In genomic region chr8:84677305-84677704, GRCm38 (mm10) we compare ENCODE assay signal across 25 mouse cellular contexts. TPM values are rescaled to one million over a fixed set of nuclear protein-coding genes. Genes with fewer than 3 reads are reported as not detected.
DNase-seq lines count a peak whose midpoint lies in the region; ATAC-seq and TF ChIP-seq lines count a peak whose summit lies in the region.
"Had no signal": no experiment of that assay in that cellular context is flagged by ENCODE, and none has a peak within 500 bp of the region (broad histone marks: within the 10 kb centered on the region; RNA-seq: fewer than 3 reads in every experiment).

No protein-coding gene starts in this region.

- no peak overlapping the region for H3K4me3 ChIP-seq in heart, adult 2 months
- H3K4me3 ChIP-seq in liver, embryonic 13.5 days (replicated peaks) = no peak overlapping the region
- 0 out of 2 replicates have a peak overlapping the region, but pooled peaks have one; percentile 0 for H3K4me3 ChIP-seq in E14TG2a.4 (replicated peaks; ENCODE audit: low read length)
- H3K4me3 ChIP-seq: gastrocnemius, adult 2 months; heart, embryonic 12.5 days; heart, embryonic 15.5 days; hindbrain, embryonic 10.5 days; hindbrain, embryonic 13.5 days had no signal

- peak; percentile 68 for DNase-seq in heart, adult 11 months
- no peak for DNase-seq in heart, adult 2 months
- DNase-seq in liver, embryonic 13.5 days = no peak
- DNase-seq in liver = no peak
- no peak for DNase-seq in kidney, postnatal 4 days
- DNase-seq: adrenal gland, postnatal 10 days; adrenal gland, postnatal 36 days; cerebellum, adult 18-20 months; cerebellum, adult 9-10 months; cerebellum, postnatal 14 days; forebrain, postnatal 0 days; gastrocnemius, adult 2 months; gastrocnemius, postnatal 14 days; heart, adult 18-20 months; heart, postnatal 10 days; heart, postnatal 36 days had no signal

- no peaks in the 10 kb centered on the region for H3K36me3 ChIP-seq in heart, adult 2 months (ENCODE audit: control insufficient read depth, insufficient read depth, low read length)
- H3K36me3 ChIP-seq in liver, embryonic 13.5 days = peaks cover 61% of the 10 kb centered on the region
- peaks cover 98% of the 10 kb centered on the region for H3K36me3 ChIP-seq in E14TG2a.4 (ENCODE audit: insufficient read depth, low read length)

- TF ChIP-seq EP300 in heart, adult 2 months (IDR thresholded peaks at IDR 0.05; ENCODE audit: insufficient read depth, low read depth, low read length) = no peak

- peak; percentile 25; the same call in 1 of the 2 replicates for ATAC-seq in liver, embryonic 13.5 days (ENCODE audit: low read depth)
- ATAC-seq: forebrain, embryonic 14.5 days; forebrain, postnatal 0 days; hindbrain, embryonic 16.5 days had no signal

- no peaks in the 10 kb centered on the region for H3K27me3 ChIP-seq in heart, adult 2 months (ENCODE audit: control insufficient read depth, insufficient read depth, low read length)
- H3K27me3 ChIP-seq in liver, embryonic 13.5 days = no peaks in the 10 kb centered on the region
- H3K27me3 ChIP-seq in E14TG2a.4 (ENCODE audit: insufficient read depth, low read length) = no peaks in the 10 kb centered on the region
- H3K27me3 ChIP-seq: heart, embryonic 12.5 days; heart, embryonic 15.5 days; hindbrain, embryonic 13.5 days; Patski had no signal

- no peaks in the 10 kb centered on the region for H3K9me3 ChIP-seq in liver, embryonic 13.5 days (replicated peaks)
- no peaks in the 10 kb centered on the region for H3K9me3 ChIP-seq in E14TG2a.4 (ENCODE audit: low read length)
- H3K9me3 ChIP-seq: G1E; heart, embryonic 12.5 days; heart, embryonic 15.5 days; hindbrain, embryonic 10.5 days; hindbrain, embryonic 13.5 days had no signal

- H3K79me2 ChIP-seq in heart, adult 2 months (replicated peaks; ENCODE audit: control insufficient read depth, insufficient read depth, low read length) = peaks cover 7% of the 10 kb centered on the region

- H3K4me2 ChIP-seq in liver, embryonic 13.5 days = no peak overlapping the region
- H3K4me2 ChIP-seq: heart, embryonic 12.5 days; heart, embryonic 15.5 days; hindbrain, embryonic 13.5 days had no signal

- intact Hi-C loops in heart, adult 2 months (cut with DNase I) = no loop called here

- WGBS in heart, adult 2 months = 90% methylated on average over 5 of the region's 5 CpGs
- WGBS in liver, embryonic 13.5 days (ENCODE audit: insufficient replicate concordance) = 84% methylated on average over 5 of the region's 5 CpGs

- no peak for TF ChIP-seq CTCF in heart, adult 2 months (IDR thresholded peaks at IDR 0.05)
- no peak for TF ChIP-seq CTCF in E14TG2a.4 (conservative IDR thresholded peaks at IDR 0.05; ENCODE audit: low read length)

- no peak overlapping the region for H3K9ac ChIP-seq in heart, adult 2 months (ENCODE audit: low read depth, low read length)
- H3K9ac ChIP-seq in liver, embryonic 13.5 days = 0 out of 2 replicates have a peak overlapping the region, but pooled peaks have one; percentile 11
- H3K9ac ChIP-seq: forebrain, postnatal 0 days; heart, embryonic 12.5 days; heart, embryonic 15.5 days; hindbrain, embryonic 13.5 days had no signal

- H3K4me1 ChIP-seq in heart, adult 2 months (ENCODE audit: control insufficient read depth, insufficient read depth, low read length) = no peaks in the 10 kb centered on the region
- H3K4me1 ChIP-seq in liver, embryonic 13.5 days (replicated peaks) = peaks cover 35% of the 10 kb centered on the region
- H3K4me1 ChIP-seq in E14TG2a.4 (replicated peaks; ENCODE audit: low read depth, low read length) = peaks cover 80% of the 10 kb centered on the region
- H3K4me1 ChIP-seq: hindbrain, embryonic 10.5 days had no signal

- TF ChIP-seq POLR2A in heart, adult 2 months (IDR thresholded peaks at IDR 0.05; ENCODE audit: insufficient read depth, low read depth, low read length) = no peak

- no peak overlapping the region for H3K27ac ChIP-seq in heart, adult 2 months
- H3K27ac ChIP-seq in liver, embryonic 13.5 days = no peak overlapping the region
- H3K27ac ChIP-seq: gastrocnemius, adult 2 months; heart, embryonic 15.5 days; hindbrain, embryonic 10.5 days; hindbrain, embryonic 13.5 days had no signal

RNA-seq across cellular contexts. Expression of gene Trmt1, which starts 8.8 kb away (rescaled TPM):
- 10 to 100 TPM; 32.0 to 37.4 TPM for total RNA-seq in heart, adult 2 months (2021)
- 39.9 and 50.8 TPM in 2 replicates for polyA plus RNA-seq in heart, adult 2 months (2012; rRNA removed)
- polyA plus RNA-seq in liver, embryonic 13.5 days (2015; fragmentation: Nextera tagmentation; extraction: Ambion mirVana) = 45.9 and 46.8 TPM in 2 replicates

RNA-seq across cellular contexts. Expression of gene Nacc1, which starts 10.4 kb away (rescaled TPM):
- 10 to 100 TPM; 30.5 to 31.0 TPM for total RNA-seq in heart, adult 2 months (2021)
- polyA plus RNA-seq in heart, adult 2 months (2012; rRNA removed) = 45.3 and 50.5 TPM in 2 replicates
- 6.9 and 7.6 TPM in 2 replicates for polyA plus RNA-seq in liver, embryonic 13.5 days (2015; fragmentation: Nextera tagmentation; extraction: Ambion mirVana)

RNA-seq across cellular contexts. Expression of gene Ier2, which starts 14.7 kb away (rescaled TPM):
- total RNA-seq in heart, adult 2 months (2021) = 10 to 100 TPM; 11.8 to 13.0 TPM
- 6.8 and 8.1 TPM in 2 replicates for polyA plus RNA-seq in heart, adult 2 months (2012; rRNA removed)
- 20.5 and 24.1 TPM in 2 replicates for polyA plus RNA-seq in liver, embryonic 13.5 days (2015; fragmentation: Nextera tagmentation; extraction: Ambion mirVana)

RNA-seq across cellular contexts. Expression of gene Lyl1, which starts 24.0 kb away (rescaled TPM):
- total RNA-seq in heart, adult 2 months (2021) = 1 to 10 TPM; 3.0 to 3.7 TPM
- 4.0 and 7.7 TPM in 2 replicates for polyA plus RNA-seq in heart, adult 2 months (2012; rRNA removed)
- polyA plus RNA-seq in liver, embryonic 13.5 days (2015; fragmentation: Nextera tagmentation; extraction: Ambion mirVana) = 61.2 and 61.3 TPM in 2 replicates

RNA-seq across cellular contexts. Expression of gene G430095P16Rik, which starts 45.5 kb away (rescaled TPM):
- total RNA-seq in heart, adult 2 months (2021) = under 1 TPM in 1 of 2 experiments, not detected in 1; 0.55 TPM
- polyA plus RNA-seq in heart, adult 2 months (2012; rRNA removed) = 0.70 TPM in 1 of 2 replicates, not detected in the other
- polyA plus RNA-seq in liver, embryonic 13.5 days (2015; fragmentation: Nextera tagmentation; extraction: Ambion mirVana) = 9.6 and 10.0 TPM in 2 replicates
- total RNA-seq: forebrain, postnatal 0 days had no signal
